Mouse (Mus musculus) cortical plate, adult 2 months (tissue): Measurements from ENCODE around the gene Ldlrad1.

Experiments used
- CTCF ChIP-seq: fragments of 200-500 bp; IDR thresholded peaks from 2 replicates; pipeline ENCODE4 v1.5.1; 2011; ENCODE audit warnings: mild to moderate bottlenecking, control low read depth, low read length; ENCODE audit not compliant: insufficient read depth; ENCODE audit errors: extremely low read depth
- POLR2A ChIP-seq: fragments of 200-500 bp; IDR thresholded peaks from 2 replicates; pipeline ENCODE4 v1.6.1; 2011; ENCODE audit warnings: mild to moderate bottlenecking, low read length, control low read depth; ENCODE audit not compliant: insufficient read depth; ENCODE audit errors: extremely low read depth

GRCm38 (mm10) chr4:107181866-107182265 is 27.1 kb upstream of the Ldlrad1 start:
- TF ChIP-seq CTCF (no peak), POLR2A (no peak)
